Mouse (Mus musculus) heart, postnatal 0 days (tissue): Measurements from ENCODE around the gene Wnk4. TPM values are rescaled to one million over a fixed set of nuclear protein-coding genes. Genes with fewer than 3 reads are reported as not detected.

ENCODE experiments used
- ATAC-seq: fragments of 200-750 bp; cut with Nextera tagmentation; 2 replicates; pipeline ENCODE4 v1.8.0; 2017; ENCODE audit warnings: low read depth, moderate number of reproducible peaks, moderate library complexity; ENCODE audit not compliant: insufficient read depth
- DNase-seq: peaks from one replicate; pipeline ENCODE4 v3.0.0-alpha.2; 2016; ENCODE audit warnings: low spot score
- H3K27ac ChIP-seq: fragments of 300-500 bp; sonication (generic); 2 replicates; pipeline ENCODE4 v1.5.1; 2014; ENCODE audit warnings: low read depth, mild to moderate bottlenecking
- H3K27me3 ChIP-seq: fragments of 300-500 bp; sonication (generic); 2 replicates; pipeline ENCODE4 v1.6.1; 2014; ENCODE audit warnings: low read length, mixed read lengths; ENCODE audit not compliant: control insufficient read depth, insufficient read depth
- H3K36me3 ChIP-seq: fragments of 300-500 bp; sonication (generic); replicated peaks from 2 replicates; pipeline ENCODE4 v1.6.1; 2014; ENCODE audit warnings: low read length, mixed read lengths; ENCODE audit not compliant: control insufficient read depth, insufficient read depth
- H3K4me1 ChIP-seq: fragments of 300-500 bp; sonication (generic); 2 replicates; pipeline ENCODE4 v1.6.1; 2014; ENCODE audit warnings: antibody characterized with exemption; ENCODE audit not compliant: control insufficient read depth, insufficient read depth
- H3K4me2 ChIP-seq: fragments of 300-500 bp; sonication (generic); 2 replicates; pipeline ENCODE4 v1.6.1; 2014; ENCODE audit warnings: low read depth, mild to moderate bottlenecking, low read length, moderate library complexity
- H3K4me3 ChIP-seq: fragments of 300-500 bp; sonication (generic); 2 replicates; pipeline ENCODE4 v1.5.1; 2014; ENCODE audit warnings: low read depth, low read length
- H3K9ac ChIP-seq: fragments of 300-500 bp; sonication (generic); replicated peaks from 2 replicates; pipeline ENCODE4 v1.6.1; 2014; ENCODE audit warnings: low read depth, low read length, mixed read lengths
- H3K9me3 ChIP-seq: fragments of 300-500 bp; sonication (generic); replicated peaks from 2 replicates; pipeline ENCODE4 v1.6.1; 2016; ENCODE audit warnings: low read length; ENCODE audit not compliant: control insufficient read depth
- CTCF ChIP-seq: IDR thresholded peaks from 2 replicates; pipeline ENCODE4 v1.5.1; 2016; ENCODE audit warnings: antibody characterized with exemption, control low read depth, low read depth
- EP300 ChIP-seq: IDR thresholded peaks from 2 replicates; pipeline ENCODE4 v1.6.1; 2016; ENCODE audit warnings: antibody characterized with exemption, low read depth
- WGBS: fragments of 180-500 bp; shearing (Covaris S2); extraction: QIAGEN DNeasy Blood & Tissue Kit; methylation state at CpG from one replicate; pipeline ENCODE4 v1.1.7; 2014; 5-methylcytosine and 5-hydroxymethylcytosine counted together
- polyA plus RNA-seq: library from polyadenylated mRNA; unstranded; fragments of >200 nt; fragmentation: Nextera tagmentation; extraction: Ambion mirVana; gene quantifications from 2 replicates; pipeline ENCODE4 v1.2.1, GENCODE M21; 2015
- total RNA-seq: library from RNA; depleted of rRNA; stranded (reverse); fragments of >200 nt; gene quantifications from 2 replicates; pipeline ENCODE4 v1.2.3, GENCODE M21; 2014; ENCODE audit warnings: low replicate concordance

The Wnk4 gene
- total and polyA plus RNA-seq, 2 experiments from 2014 or later: 3.2 to 4.0 TPM

GRCm38 (mm10) chr11:101230061-101230511, 30.3 kb upstream of the Wnk4 start:
- H3K9me3 ChIP-seq: no peaks in the 10 kb centered on the region
- no peaks in the 10 kb centered on the region for H3K4me1 ChIP-seq
- TF ChIP-seq EP300 (no peak), CTCF (no peak)
- no peak overlapping the region for H3K4me2 ChIP-seq
- no peak overlapping the region for H3K9ac ChIP-seq
- WGBS: 31% methylated on average over 2 of the region's 2 CpGs
- H3K4me3 ChIP-seq: no peak overlapping the region
- H3K27ac ChIP-seq: peak overlapping the region; percentile 89
- no peaks in the 10 kb centered on the region for H3K36me3 ChIP-seq
- peak; percentile 17 for DNase-seq
- 0 out of 2 replicates have a peak, but pooled peaks cover 3% of the 10 kb centered on the region for H3K27me3 ChIP-seq
- no peak for ATAC-seq

DNA sequence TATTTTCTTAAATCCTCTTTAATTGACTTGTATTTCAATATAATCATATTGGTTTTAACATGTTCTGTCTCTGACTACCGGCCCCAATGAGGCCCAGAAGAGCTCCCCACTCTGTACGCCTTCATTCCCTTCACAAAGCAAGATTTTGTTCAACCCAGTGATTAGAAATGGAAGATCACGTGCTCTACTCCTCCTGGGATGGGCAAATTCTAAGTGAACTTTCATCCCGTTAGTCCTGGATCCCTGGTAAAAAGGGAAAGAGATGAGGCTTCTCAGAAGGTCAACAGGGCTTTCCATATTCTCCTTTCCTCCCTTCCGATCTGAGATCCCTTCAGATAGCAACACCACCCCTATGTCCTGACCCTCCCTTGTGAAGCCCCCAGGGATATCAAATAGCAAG, 29.8 kb upstream of the Wnk4 start:
- TF ChIP-seq CTCF (no peak), EP300 (no peak)
- peak; percentile 33 for DNase-seq

DNA sequence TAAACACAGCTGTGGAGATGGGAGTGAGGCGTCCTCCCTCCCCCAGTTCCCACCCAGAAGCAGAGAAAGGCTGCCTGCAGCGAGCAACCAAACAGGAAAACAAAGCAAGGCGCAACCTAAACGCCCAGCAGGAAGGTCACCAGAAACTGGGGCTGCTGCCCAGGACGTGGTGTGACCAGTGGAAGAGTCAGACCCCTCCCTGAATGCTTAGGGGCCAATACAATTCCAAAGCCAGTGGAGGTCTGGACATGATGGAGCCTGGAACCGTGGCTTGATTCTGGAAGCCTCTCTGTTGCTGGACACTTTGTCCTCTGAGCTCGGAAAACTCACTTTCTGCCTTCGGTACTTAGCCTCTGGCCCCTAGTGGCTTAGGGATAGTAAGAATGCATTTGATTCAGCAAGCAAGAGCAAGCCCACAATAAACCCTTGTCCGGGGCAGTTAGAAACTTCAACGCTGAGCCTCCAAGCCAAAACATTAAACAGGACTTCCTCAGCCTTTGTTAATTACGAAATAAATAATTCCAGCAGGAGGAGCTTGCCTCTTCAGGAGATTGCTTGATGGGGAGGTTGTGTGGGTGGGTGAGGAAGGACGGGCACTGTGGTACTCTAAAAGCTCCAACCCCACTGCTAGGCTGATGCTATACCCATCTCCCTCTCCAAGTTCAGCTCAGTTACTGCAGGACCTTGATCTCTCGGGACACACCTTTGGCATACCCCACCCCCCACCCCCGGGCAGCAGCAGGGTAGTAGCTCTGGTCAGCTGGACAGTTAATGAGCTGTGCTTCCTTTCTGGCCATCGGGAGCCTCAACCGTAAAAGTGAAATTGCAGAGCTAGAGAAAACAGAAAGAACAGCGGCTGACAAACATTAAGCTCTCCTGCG, 29.1 kb upstream of the Wnk4 start:
- 10% methylated on average over 18 of the region's 18 CpGs for WGBS
- Histone ChIP-seq H3K9ac (peak overlapping the region; percentile 44), H3K4me1 (no peaks in the 10 kb centered on the region), H3K4me3 (peak overlapping the region; percentile 26), H3K27me3 (0 out of 2 replicates have a peak, but pooled peaks cover 3% of the 10 kb centered on the region), H3K27ac (peak overlapping the region; percentile 89), H3K36me3 (no peaks in the 10 kb centered on the region), H3K4me2 (peak overlapping the region; percentile 55), H3K9me3 (no peaks in the 10 kb centered on the region)
- peak; percentile 62 for ATAC-seq
- peak; percentile 61 for DNase-seq
- TF ChIP-seq EP300 (peak; percentile 83), CTCF (no peak)

More for the DNA sequence above, 29.8 kb upstream of the Wnk4 start:
- H3K9me3 ChIP-seq: no peaks in the 10 kb centered on the region
- 0 out of 2 replicates have a peak, but pooled peaks cover 3% of the 10 kb centered on the region for H3K27me3 ChIP-seq
- peak overlapping the region; percentile 89 for H3K27ac ChIP-seq
- peak overlapping the region; percentile 55 for H3K4me2 ChIP-seq
- H3K9ac ChIP-seq: 0 out of 2 replicates have a peak overlapping the region, but pooled peaks have one; percentile 44
- H3K4me1 ChIP-seq: no peaks in the 10 kb centered on the region
- WGBS: 29% methylated on average over 5 of the region's 5 CpGs
- no peak overlapping the region for H3K4me3 ChIP-seq
- ATAC-seq: peak; percentile 2; the same call in 1 of the 2 replicates
- H3K36me3 ChIP-seq: no peaks in the 10 kb centered on the region

GRCm38 (mm10) chr11:101232010-101232839, 28.1 kb upstream of the Wnk4 start:
- H3K36me3 ChIP-seq: no peaks in the 10 kb centered on the region
- WGBS: 39% methylated on average over 6 of the region's 6 CpGs
- peak overlapping the region; percentile 26 for H3K4me3 ChIP-seq
- peak; percentile 76 for ATAC-seq
- peak overlapping the region; percentile 89 for H3K27ac ChIP-seq
- TF ChIP-seq CTCF (no peak), EP300 (peak; percentile 83)
- DNase-seq: peak; percentile 79
- no peaks in the 10 kb centered on the region for H3K4me1 ChIP-seq
- no peaks in the 10 kb centered on the region for H3K9me3 ChIP-seq
- H3K9ac ChIP-seq: peak overlapping the region; percentile 44; the same call in 1 of the 2 replicates
- H3K4me2 ChIP-seq: peak overlapping the region; percentile 55
- H3K27me3 ChIP-seq: 0 out of 2 replicates have a peak, but pooled peaks cover 3% of the 10 kb centered on the region

DNA sequence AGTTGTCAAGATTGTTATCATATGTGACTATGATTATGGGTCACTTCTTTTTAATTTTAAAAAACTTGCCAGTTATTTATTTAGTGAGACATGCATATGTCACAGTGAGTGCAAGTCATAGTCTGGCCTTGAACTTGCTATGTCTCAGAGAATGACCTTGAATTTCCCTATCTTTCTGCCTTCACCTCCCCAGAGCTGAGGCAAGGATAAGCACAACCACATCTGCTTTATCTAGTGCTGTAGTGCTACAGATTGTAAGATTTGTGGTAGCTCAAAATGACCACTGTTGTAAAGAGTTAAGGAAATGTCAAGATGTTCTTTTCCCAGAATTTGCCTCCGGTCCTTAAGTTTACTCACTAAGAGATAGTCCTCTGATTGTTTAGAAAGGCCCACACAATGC, 27.1 kb upstream of the Wnk4 start:
- H3K9ac ChIP-seq: no peak overlapping the region
- no peak overlapping the region for H3K27ac ChIP-seq
- H3K4me3 ChIP-seq: no peak overlapping the region

More for the DNA sequence above, 27.1 kb upstream of the Wnk4 start:
- WGBS: 76% methylated on average over 1 of the region's 1 CpGs
- H3K9me3 ChIP-seq: no peaks in the 10 kb centered on the region
- 0 out of 2 replicates have a peak, but pooled peaks cover 9% of the 10 kb centered on the region for H3K4me1 ChIP-seq
- no peaks in the 10 kb centered on the region for H3K36me3 ChIP-seq
- no peaks in the 10 kb centered on the region for H3K27me3 ChIP-seq
- H3K4me2 ChIP-seq: no peak overlapping the region
- no peak for TF ChIP-seq EP300
- TF ChIP-seq CTCF: no peak
- DNase-seq (no peak), ATAC-seq (no peak)
